Mouse (Mus musculus) cerebral cortex, adult 2 months (tissue): ENCODE measurements around the gene Grsf1.

Experiments
- WGBS: fragments of 180-500 bp; shearing (Covaris S2); methylation state at CpG from one replicate; pipeline ENCODE4 v1.1.7; 2018; 5-methylcytosine and 5-hydroxymethylcytosine counted together

Gene Grsf1

DNA sequence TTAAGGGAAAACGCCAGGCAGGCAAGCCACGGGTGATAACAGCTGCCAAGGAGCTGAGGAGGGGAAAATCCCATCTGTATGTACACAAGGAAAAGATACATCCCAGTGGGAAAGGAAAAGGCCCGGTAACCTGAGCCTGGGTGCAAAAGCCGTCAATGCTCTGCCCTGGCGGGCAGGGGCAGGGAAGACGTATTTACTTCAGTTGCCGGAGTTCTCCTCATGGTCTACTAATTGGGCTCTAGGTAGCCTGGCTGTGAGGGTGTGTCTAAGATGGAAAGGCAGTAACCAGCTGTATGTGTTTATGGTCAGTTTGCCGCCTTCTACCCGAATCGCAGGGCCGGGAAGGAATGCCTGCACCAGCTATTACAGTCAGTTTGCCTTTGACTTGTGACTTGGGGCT lies 46.8 kb downstream of the Grsf1 start:
- 83% methylated on average over 11 of the region's 11 CpGs for WGBS

DNA sequence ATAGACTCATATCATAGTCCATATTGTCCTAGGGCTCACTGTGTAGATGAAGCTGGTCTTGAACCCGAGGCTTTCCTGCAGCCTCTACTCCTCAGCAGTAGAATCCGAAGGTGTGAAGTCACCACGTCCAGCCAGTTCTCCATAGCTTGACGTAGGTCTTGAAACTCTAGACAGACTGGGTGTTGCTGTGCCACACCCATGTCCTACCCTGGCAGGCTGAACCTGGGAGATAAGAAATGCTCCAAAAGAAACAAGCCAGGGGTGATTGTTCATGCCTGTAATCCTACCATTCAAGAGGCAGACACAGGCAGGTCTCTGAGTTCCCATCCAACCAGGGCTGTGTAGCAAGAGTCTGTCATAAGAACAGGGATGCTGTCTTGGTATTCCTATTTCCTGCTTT lies 48.4 kb downstream of the Grsf1 start:
- WGBS: 86% methylated on average over 4 of the region's 4 CpGs

DNA sequence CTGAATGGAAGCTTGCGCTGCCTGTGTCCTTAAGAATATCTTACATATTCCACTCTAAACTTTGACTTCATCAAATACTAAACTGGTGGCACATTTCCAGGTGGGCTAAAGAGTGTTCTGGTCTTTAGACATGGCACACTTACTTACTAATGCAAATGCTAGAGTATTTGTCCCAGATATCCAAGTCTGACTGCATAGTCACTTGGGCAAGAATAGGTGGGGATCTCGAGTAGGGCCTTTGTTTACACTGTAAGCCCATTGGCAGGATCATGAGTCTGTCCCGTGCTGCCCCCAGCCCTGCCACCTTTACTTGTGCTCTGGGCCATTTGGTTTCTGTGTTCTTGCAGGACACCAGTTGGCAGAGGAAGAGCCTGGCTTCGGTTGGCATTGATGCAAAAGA lies 59.0 kb downstream of the Grsf1 start:
- WGBS: 81% methylated on average over 4 of the region's 4 CpGs

DNA sequence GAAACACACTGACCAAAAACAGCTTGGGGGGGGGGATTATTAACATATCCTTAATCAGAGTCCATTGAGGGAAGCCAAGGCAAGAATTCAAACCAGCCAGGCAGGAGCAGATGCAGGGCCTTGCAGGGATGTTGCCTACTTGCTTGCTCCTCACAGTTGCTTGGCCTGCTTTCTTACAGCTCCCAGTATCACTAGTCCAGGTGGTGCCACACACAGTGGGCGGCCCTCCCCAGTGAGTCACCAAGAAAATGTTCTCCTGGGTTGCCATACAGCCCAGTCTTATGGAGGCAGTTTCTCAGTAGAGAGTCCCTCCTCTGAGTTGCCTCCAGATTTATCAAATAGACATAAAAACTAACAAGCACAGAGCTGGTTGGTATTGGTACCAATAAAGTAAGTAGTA lies 61.8 kb downstream of the Grsf1 start:
- WGBS: 68% methylated on average over 1 of the region's 1 CpGs
